Mouse (Mus musculus): ENCODE data around the gene Loxl3. TPM values are rescaled to one million over a fixed set of nuclear protein-coding genes. Genes with fewer than 3 reads are reported as not detected.
A peak's percentile ranks its signal among the peaks of the same experiment; 100 is the strongest.

Loxl3 gene
- polyA plus RNA-seq, 1 experiment from 2014 or later, result 2.5 TPM

DNA sequence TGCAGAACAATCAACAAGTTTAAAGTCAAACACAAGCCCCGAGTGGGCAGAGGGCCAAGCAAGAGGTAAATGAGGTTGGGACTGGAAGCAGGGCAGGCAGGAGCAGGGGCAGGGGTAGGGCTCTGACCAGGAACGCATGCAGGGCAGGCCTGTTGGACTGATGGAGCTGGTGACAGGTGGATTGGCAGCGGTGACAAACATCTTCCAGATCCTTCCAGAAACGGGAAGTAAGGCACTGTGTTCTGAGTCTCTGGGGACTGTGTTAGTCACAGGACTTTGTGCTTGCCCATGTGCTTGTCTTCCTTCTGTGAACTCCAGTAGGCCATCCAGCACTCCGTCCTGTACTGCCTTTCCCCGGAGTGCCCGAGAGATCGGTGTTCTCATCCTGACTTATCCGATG, 10.8 kb downstream of the Loxl3 start:
- no peak for DNase-seq (ENCODE audit: low read depth, low spot score)
- ATAC-seq, result no peak
- in situ Hi-C loops (cut with MboI; ENCODE audit: low pct_unique_long_range_greater_than_20kb), result no loop called here
- CTCF ChIA-PET, result no interaction called here
- H3K27me3 ChIP-seq, result no peaks in the 10 kb centered on the region
- POLR2A ChIA-PET, result no interaction called here
- TF ChIP-seq CTCF (IDR thresholded peaks at IDR 0.05), result no peak

DNA sequence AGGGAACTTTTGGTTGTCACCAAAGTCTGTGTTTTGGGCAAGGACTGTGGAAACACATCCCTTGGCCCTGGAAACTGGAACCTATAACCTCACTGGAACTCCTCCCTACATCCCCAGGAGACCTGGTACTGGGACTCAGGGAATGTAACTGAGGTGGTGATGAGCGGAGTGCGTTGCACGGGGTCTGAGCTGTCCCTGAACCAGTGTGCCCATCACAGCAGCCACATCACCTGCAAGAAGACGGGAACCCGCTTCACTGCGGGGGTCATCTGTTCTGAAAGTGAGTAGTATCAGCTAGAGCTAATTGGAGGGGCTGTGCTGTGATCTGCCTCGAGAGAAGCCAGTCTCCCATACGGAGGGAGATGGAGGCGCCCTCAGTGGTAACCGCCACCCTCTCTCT, 15.4 kb downstream of the Loxl3 start:
- TF ChIP-seq CTCF (IDR thresholded peaks at IDR 0.05), result no peak
- no peaks in the 10 kb centered on the region for H3K27me3 ChIP-seq
- DNase-seq (ENCODE audit: low read depth, low spot score) (no peak), ATAC-seq (no peak)
- CTCF ChIA-PET, result interaction anchor here (2.7 kb wide), 1 partner anchor 53 kb away, joined by 11 read pairs; no protein-coding TSS in a partner anchor
- in situ Hi-C loops (cut with MboI; ENCODE audit: low pct_unique_long_range_greater_than_20kb), result no loop called here
- POLR2A ChIA-PET, result no interaction called here

DNA sequence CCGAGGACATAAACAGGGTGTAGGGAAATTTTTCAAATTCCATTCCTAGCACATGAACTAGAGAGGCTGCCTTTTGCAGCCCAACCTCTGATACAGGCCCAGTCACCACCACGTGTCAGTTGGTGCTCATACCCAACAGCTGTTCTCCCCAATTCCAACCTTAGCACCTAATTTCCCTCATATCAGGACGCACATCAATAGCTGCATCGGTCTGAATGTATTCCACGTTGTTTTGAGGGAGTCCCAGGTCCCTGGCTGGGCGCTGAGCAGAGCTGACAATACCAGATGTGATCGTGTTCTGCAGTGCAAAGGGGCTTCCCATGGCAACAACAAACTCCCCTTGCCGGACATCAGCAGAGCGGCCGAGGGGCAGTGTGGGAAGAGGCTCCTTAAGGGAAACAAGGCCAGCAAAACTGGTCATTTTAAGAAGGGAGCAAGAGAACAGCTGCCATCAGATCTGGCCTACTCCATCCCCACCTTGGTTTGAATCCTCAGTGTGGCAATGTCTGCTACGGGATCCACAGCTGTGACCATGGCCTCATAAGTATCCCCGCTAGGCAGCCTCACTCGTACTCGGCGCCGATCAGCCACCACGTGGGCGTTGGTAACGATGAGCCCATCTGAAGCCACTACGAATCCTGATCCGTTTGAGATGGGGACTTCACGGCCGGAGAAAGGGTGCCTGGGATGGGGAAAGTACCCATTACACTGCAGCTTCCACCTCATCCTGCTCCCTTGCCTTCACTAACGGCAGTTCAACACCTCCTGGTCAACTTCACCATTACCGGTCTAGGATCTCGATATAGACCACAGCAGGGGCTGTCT, 19.4 kb downstream of the Loxl3 start:
- H3K27me3 ChIP-seq, result no peaks in the 10 kb centered on the region
- DNase-seq (ENCODE audit: low read depth, low spot score) (no peak), ATAC-seq (peak; percentile 15)
- POLR2A ChIA-PET, result interaction anchor here (0.9 to 1.3 kb wide), 3 partner anchors 14 to 49 kb away, joined by 3 to 12 read pairs (median 4); partner anchors contain the start of gene Dok1
- in situ Hi-C loops (cut with MboI; ENCODE audit: low pct_unique_long_range_greater_than_20kb), result loop anchor here (5.0 kb wide), 1 partner anchor 56 kb away; no protein-coding TSS in a partner anchor
- CTCF ChIA-PET, result interaction anchor here (1.0 to 3.2 kb wide), 4 partner anchors 13 to 57 kb away, joined by 3 to 22 read pairs (median 4); partner anchors contain the start of gene Dok1
- TF ChIP-seq CTCF (IDR thresholded peaks at IDR 0.05), result no peak

DNA sequence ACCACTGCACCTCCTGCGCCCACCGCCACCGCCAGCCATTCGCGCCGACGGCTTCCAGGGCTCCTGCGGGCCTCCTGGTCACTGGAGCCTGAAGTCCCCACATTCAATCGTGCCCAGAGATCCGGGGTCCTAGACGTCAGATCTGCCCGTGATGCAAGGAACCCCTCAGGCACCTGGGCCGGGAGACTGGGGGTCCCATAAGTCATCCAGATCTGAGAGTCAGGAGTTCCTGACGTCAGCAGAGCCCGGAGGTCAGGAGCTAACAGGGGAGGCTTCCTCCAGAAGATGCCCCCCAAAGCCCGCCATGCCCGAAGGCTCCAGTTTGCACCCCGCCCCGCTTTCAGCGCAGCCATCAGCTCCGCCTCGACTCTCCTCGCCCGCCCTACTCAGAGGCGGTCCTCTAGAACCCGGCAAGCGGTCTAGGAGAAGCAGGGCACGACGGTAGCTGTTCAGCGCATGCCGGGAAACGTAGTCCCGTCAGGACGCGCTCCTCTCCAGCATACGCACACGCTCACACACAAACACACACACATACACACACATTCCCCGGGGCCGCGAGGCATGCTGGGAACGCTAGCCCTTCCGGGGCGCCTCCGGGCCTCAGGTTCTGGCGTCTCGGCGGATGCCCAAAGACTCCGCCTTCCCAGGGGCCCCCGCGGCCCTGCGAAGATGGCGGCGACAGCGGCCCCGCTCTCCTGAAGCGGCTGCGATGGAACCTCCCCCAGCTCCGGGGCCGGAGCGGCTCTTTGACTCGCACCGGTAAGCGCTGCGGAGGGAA, 20.3 kb downstream of the Loxl3 start, which contains the start of gene Aup1:
TSS of gene Aup1 (plus strand) at position 448 of the 778 bp plus-strand sequence.
- POLR2A ChIA-PET, result interaction anchor here (0.5 to 2.3 kb wide), 5 partner anchors 18 to 58 kb away, joined by 3 to 7 read pairs (median 4); partner anchors contain the start of gene Pcgf1
- CTCF ChIA-PET, result interaction anchor here (1.0 to 3.2 kb wide), 3 partner anchors 12 to 57 kb away, joined by 3 to 22 read pairs (median 4); partner anchors contain the start of gene Dok1
- H3K27me3 ChIP-seq, result no peaks in the 10 kb centered on the region
- DNase-seq (ENCODE audit: low read depth, low spot score), result peak; percentile 92
- peak; percentile 90 for ATAC-seq
- TF ChIP-seq CTCF (IDR thresholded peaks at IDR 0.05), result no peak
- in situ Hi-C loops (cut with MboI; ENCODE audit: low pct_unique_long_range_greater_than_20kb), result loop anchor here (5.0 kb wide), 1 partner anchor 57 kb away; no protein-coding TSS in a partner anchor

DNA sequence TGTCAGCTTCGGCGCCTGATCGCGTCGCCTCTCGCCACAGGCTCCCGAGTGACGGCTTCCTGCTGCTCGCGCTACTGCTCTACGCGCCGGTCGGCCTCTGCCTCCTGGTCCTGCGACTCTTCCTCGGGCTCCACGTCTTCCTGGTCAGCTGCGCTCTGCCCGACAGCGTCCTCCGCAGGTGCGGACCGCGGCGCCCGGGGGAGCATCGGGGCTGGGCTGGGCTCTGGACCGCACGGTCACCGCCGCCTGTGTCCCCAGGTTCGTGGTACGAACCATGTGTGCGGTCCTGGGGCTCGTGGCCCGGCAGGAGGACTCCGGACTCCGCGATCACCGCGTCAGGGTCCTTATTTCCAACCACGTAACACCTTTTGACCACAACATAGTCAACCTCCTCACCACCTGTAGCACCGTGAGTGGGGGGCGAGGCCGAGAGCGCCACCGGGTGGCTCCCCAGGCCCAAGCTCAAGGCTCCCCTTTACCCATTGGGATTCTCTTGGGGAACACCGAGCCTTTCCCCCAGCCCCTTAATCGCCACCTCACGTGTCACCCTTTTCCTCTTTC, 21.0 kb downstream of the Loxl3 start, which contains the start of gene Htra2:
TSS of gene Htra2 (minus strand) at position 403 of the 561 bp plus-strand sequence.
- ChIA-PET POLR2A (interaction anchor here (0.5 to 2.3 kb wide), 5 partner anchors 18 to 57 kb away, joined by 3 to 7 read pairs (median 4); partner anchors contain the start of gene Pcgf1), CTCF (interaction anchor here (1.7 to 3.2 kb wide), 2 partner anchors 11 to 58 kb away, joined by 4 to 22 read pairs; no protein-coding TSS in a partner anchor)
- in situ Hi-C loops (cut with MboI; ENCODE audit: low pct_unique_long_range_greater_than_20kb), result loop anchor here (5.0 kb wide), 1 partner anchor 58 kb away; no protein-coding TSS in a partner anchor
- no peaks in the 10 kb centered on the region for H3K27me3 ChIP-seq
- ATAC-seq, result peak; percentile 22
- TF ChIP-seq CTCF (IDR thresholded peaks at IDR 0.05), result no peak
- no peak for DNase-seq (ENCODE audit: low read depth, low spot score)

DNA sequence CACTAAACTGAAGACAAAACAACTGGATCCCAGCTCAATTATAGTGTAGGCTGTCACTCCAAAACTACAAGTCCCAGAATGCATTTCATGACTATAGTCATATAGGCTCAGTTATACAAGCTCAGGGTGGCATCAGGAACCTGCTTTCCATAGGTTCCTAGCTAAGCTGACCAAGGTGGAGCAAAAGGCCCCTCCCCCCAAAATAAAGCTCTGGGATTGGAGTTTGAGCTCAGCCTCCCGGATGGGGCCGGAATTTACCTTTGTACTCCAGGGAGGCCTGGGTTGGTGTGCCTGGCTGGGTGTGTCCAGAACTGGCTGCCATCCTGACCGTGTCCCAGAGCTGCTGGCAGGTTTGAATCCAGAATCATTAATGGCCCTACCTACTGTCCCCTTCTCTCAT, 23.8 kb downstream of the Loxl3 start, which contains the start of gene Dqx1:
TSS of gene Dqx1 (plus strand) at position 55 of the 400 bp plus-strand sequence.
- no peak for TF ChIP-seq CTCF (IDR thresholded peaks at IDR 0.05)
- H3K27me3 ChIP-seq, result no peaks in the 10 kb centered on the region
- ChIA-PET POLR2A (no interaction called here), CTCF (interaction anchor here (1.0 to 1.1 kb wide), 2 partner anchors 25 to 38 kb away, joined by 3 read pairs; no protein-coding TSS in a partner anchor)
- in situ Hi-C loops (cut with MboI; ENCODE audit: low pct_unique_long_range_greater_than_20kb), result no loop called here
- DNase-seq (ENCODE audit: low read depth, low spot score) (no peak), ATAC-seq (no peak)

DNA sequence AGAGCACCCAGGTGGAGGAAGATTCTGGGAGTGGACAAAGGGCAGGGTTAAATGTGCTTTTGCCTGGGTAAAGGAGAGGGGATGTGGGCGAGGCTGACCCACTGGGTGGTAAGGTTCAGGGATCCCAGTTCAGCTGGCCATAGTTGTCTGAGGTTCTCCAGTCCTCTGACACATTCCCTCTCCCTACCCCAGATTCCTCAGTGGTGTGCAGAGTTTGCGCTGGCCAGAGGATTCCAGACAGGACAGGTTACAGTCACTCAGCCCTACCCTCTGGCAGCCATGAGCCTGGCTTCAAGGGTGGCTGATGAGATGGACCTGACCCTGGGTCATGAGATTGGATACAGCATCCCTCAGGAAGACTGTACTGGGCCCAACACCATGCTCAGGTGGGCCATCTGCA, 24.8 kb downstream of the Loxl3 start:
- no peak for TF ChIP-seq CTCF (IDR thresholded peaks at IDR 0.05)
- POLR2A ChIA-PET, result interaction anchor here (0.5 kb wide), 1 partner anchor 119 kb away, joined by 3 read pairs; no protein-coding TSS in a partner anchor
- ATAC-seq (no peak), DNase-seq (ENCODE audit: low read depth, low spot score) (no peak)
- H3K27me3 ChIP-seq, result no peaks in the 10 kb centered on the region
- in situ Hi-C loops (cut with MboI; ENCODE audit: low pct_unique_long_range_greater_than_20kb), result no loop called here
- CTCF ChIA-PET, result interaction anchor here (1.0 kb wide), 1 partner anchor 26 kb away, joined by 3 read pairs; no protein-coding TSS in a partner anchor

DNA sequence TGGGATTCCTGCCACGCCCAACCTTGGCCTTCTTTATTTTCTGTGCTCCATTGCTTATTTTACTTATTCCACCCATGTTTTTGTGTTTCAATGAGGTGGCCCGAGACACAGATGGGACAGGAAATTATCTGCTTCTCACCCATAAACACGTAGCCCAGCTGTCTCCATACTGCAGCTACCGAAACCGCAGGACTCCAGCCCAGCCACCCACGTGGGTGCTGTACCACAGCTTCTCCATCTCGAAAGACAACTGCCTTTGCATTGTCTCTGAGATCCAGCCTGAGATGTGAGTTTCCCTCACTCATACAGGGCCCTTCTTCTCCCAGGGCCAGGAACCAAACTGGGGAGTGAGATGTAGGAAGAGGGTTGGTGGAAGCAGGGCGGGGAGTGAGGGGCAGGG, 32.0 kb downstream of the Loxl3 start:
- H3K27me3 ChIP-seq, result peaks cover 38% of the 10 kb centered on the region

DNA sequence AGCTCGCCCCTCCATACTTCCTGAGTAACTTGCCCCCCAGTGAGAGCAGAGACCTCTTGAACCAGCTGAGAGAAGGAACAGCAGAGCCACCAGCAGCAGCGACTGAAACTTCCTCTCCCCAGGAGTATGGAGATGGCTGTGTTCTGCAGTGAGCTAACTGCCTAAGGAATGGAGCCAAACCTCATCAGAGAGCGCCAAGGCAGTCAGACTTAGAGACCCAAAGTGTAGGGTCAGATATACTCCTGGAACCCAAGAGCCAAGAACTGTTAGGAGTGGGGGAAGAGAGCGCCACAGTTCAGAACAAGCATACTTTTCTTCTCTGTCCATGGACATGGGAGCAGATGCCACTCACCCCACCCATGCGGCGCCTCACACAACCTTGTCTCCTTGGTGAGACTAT, 32.5 kb downstream of the Loxl3 start:
- no peak for DNase-seq (ENCODE audit: low read depth, low spot score)
- CTCF ChIA-PET, result interaction anchor here (1.4 kb wide), 1 partner anchor 12 kb away, joined by 4 read pairs; the partner anchor contains the start of genes Aup1 and Htra2
- peaks cover 43% of the 10 kb centered on the region for H3K27me3 ChIP-seq
- TF ChIP-seq CTCF (IDR thresholded peaks at IDR 0.05), result no peak
- no peak for ATAC-seq
- in situ Hi-C loops (cut with MboI; ENCODE audit: low pct_unique_long_range_greater_than_20kb), result no loop called here
- POLR2A ChIA-PET, result no interaction called here

More for the DNA sequence above, 32.0 kb downstream of the Loxl3 start:
- DNase-seq (ENCODE audit: low read depth, low spot score) (no peak), ATAC-seq (no peak)
- TF ChIP-seq CTCF (IDR thresholded peaks at IDR 0.05), result no peak
- POLR2A ChIA-PET, result no interaction called here
- in situ Hi-C loops (cut with MboI; ENCODE audit: low pct_unique_long_range_greater_than_20kb), result no loop called here
- CTCF ChIA-PET, result interaction anchor here (1.4 to 1.8 kb wide), 2 partner anchors 11 to 70 kb away, joined by 4 to 9 read pairs; partner anchors contain the start of genes Aup1 and Htra2
